Mouse (Mus musculus) thymus, adult 18-20 months (tissue): Measurements from ENCODE around the gene Ptpn23.
"Not testable (repeated sequence)": the region's sequence is repeated elsewhere in the genome, so short reads cannot be mapped to it uniquely, and the experiment has no call there.

Experiments
- DNase-seq, 2 experiments: peaks; one replicate each; pipeline ENCODE4 v3.0.0; 2022; ENCODE audit warnings: mixed read lengths in 2 of 2

The Ptpn23 gene

GRCm38 (mm10) chr9:110408099-110408773 lies at the start of gene Ptpn23:
Ptpn23 (minus strand) TSS chr9:110408213.
- DNase-seq, result peak; percentile 88 to 89

DNA sequence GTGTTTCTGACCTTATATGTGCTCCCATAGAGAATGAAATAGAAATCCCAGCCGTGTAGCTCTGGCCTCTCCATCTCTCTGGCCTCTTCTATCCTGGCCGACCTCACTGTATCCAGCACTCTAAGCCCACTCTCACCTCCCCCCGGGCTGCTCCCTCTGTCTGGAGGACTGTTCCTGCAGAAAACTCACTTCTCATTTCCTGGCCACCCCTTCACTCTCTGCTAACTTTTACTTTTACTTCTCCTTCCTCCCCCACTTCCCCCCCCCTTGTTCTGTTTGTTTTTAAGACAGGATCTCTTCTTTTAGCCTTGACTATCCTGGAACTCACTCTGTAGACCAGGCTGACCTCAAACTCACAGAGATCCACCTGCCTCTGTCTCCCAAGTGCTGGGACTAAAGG lies 44.5 kb upstream of the Ptpn23 start:
- no peak for DNase-seq

DNA sequence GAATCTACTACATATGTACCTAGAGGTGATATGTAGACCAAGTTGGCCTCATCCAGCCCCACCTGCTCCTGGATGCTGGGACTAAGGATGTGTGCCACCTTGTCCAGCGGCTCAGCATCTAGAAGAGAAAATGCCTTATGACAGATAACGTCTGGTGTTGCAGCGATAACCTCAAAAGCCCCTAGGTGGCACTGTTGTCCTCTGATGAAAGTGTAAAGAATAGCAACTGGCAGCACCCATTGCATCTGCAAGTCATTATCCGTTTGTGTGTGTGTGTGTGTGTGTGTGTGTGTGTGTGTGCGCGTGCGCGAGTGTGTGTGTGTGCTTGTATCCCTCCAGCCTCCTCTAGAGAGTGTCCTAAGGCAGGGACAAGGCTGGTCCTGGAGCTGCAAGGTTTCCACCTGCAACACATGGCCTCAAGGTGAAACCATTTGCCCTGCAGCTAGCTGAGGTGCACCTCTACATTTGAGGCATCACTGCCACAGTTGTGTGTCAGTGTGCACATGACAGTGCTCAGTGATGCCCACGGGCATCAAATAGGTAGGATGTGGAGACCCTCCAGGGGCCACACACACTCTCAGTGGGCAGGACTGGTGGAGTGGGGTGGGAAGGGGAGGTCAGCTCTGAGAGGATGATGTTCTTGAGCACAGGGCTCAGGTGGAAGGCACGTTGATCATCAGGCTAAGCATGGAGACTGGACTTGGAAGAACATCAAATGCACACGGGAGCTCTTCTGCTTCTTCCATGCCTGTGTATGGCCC lies 41.0 kb upstream of the Ptpn23 start:
- peak; percentile 16 to 44 for DNase-seq

- no peak for DNase-seq
Measured at GRCm38 (mm10) chr9:110448356-110448755, 40.3 kb upstream of the Ptpn23 start.

DNA sequence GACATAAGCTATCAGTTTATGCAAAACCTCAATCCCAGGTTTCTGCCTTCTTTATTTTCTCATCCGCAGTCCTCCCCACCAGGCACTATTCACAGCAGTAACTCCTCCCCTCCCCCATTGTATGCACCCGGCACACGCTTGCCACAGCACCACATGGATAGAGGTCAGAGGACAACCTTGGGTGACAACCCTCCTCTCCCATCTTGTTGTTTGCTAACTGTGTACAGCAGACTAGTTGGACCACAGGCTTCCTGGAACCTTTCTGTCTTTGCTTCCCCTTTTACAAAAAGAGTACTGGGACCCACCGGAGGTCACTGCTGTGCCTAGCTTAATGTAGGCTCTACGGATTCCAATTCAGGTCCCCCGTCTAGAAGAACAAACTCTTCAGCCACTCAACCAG lies 32.5 kb upstream of the Ptpn23 start:
- no peak for DNase-seq

DNA sequence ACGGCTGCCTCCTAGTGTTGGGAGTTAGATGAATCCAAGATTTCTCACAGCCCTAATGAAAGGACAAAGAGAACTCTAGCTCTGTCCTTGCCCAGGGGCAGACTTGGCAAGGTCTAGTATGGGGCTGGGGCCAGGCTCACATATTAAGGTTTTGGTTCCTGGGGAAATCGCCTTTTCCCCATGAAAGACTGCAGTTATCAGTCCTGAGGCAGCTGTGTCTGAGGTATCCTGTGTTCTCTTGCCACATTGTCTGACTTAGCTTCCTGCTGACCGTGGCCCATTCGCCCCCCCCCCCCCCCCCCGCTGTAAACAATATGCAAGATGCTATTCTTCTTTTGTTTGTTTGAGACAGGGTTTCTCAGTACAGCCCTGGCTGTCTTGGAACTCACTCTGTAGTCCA lies 32.0 kb upstream of the Ptpn23 start:
- no peak for DNase-seq

DNA sequence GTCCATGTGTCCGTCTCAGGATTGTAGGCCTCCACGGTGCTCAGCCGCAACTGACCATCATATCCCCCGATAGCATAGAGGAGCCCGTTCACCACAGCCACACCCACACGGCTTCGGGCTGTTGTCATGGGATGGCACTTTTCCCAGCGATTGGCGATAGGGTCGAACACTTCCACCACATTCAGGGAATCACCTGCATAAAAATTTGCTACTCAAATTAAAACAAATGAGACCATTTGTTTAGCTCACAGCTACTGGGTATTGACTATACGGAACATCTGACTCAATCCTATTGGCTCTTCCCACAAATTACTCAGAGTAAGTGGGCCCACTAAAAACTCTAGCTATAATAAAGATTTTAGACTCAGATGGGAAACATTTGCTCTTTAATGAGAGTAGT lies 28.0 kb upstream of the Ptpn23 start:
- DNase-seq, result no peak

GRCm38 (mm10) chr9:110433045-110433444 lies 25.0 kb upstream of the Ptpn23 start:
- DNase-seq, result no peak

DNA sequence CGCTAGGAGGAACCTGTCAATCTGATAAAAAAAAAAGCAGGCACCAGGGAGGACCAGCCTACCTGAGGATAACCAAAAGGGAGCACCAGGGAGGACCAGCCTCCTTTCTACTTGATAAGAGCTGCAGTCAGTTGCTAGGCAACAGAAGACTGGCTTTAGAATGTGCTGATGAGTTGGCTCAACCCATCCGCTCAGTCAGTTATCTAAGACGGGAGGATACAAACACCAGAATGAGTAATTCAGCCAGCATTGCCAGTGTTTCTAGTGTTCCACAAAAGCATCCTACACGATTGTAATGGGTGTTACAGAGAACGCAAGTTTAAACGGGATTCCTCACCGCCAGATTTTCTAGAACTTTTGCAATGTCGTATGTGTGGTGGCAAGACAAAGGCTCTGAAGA lies 23.2 kb upstream of the Ptpn23 start:
- no peak for DNase-seq

DNA sequence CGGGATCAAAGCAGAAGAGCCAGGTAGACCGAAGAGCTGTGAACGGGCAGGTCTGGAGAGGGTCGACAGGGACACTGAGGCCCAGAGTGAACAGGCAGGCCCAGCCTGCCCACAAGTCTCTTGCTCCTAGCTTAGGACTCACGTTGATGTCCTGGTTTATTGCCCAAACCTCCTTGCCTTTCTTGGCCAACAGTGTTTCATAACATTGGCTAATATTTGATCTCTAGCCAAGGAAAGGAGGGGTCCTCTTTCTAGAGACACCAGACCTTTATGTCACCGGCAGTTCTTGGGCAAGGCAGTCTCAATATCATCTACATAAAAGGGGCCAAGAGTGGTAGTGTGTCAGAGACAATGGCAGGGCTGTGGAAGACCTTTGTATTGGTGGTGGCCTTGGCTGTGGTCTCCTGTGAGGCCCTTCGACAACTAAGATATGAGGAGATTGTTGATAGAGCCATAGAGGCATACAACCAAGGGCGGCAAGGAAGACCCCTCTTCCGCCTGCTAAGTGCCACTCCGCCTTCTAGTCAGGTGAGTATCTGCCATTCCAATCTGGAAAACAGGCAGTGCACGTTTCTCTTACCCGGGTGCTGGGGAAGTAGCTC lies 11.6 kb upstream of the Ptpn23 start, which contains the start of gene Ngp:
Ngp (plus strand) TSS at position 237 of the 602 bp plus-strand sequence.
- DNase-seq, result no peak

GRCm38 (mm10) chr9:110413785-110414184 lies 5.8 kb upstream of the Ptpn23 start:
- DNase-seq, result no peak

- no peak for DNase-seq
Measured at GRCm38 (mm10) chr9:110412926-110413325, 4.9 kb upstream of the Ptpn23 start.

GRCm38 (mm10) chr9:110410908-110411887 lies 3.2 kb upstream of the Ptpn23 start:
- peak; percentile 52 to 73 for DNase-seq

DNA sequence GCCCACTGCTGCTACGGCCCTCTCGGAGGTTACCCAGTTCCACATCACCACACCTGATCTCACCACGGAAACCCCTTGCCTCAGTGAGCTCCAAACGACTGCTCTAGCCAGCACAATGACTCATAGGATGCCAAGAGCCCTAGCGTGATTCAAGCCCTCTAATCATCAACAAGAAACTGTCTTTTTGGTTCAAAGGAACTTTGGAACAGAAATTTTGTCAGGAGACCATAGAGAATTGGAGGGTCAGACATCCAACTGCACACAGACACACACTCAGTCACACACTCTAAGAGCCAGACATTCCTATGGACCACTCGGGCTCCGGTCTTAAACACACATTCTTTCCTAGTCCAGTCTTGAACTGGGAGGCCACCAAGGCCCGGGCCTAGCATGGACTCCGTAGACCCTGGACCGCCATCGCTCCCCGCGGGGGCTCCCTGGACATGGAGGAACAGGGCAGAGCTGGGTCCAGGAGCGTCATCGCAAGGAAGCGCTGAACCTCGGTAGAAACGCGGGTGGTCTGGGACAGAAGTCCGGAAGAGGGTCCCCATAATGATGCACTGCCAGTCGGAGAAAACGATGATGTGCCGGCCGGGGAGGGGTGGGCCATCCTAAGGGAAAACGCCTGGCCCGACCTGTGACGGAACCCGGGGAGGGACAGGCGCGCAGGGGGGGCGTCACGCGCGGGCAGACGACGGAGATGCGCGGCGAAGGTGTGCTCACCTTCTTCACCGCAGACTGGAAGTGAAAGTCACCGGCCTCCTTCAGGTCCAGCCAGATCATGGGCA lies 508 bp downstream of the Ptpn23 start:
- no peak for DNase-seq

- DNase-seq, result not testable (repeated sequence)
Measured at GRCm38 (mm10) chr9:110403240-110403639, 4.8 kb downstream of the Ptpn23 start.

DNA sequence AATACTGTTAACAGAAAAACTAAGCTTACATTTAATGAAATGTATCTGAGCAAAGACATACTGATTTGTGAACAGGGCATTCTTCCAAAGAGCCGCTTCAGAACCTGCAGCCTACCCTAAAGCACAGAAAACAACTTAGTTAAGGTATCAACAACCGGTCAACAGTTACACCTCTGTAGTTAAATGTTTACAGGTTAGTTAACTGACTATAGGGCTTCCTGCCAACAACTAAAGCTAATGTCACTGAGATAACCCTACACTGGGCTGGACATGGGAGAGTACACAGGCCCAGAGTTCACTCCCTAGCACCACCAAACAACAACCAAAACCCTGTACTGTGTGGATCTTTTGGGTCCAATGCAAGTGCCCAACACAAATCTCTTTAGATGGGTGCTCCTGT lies 5.3 kb downstream of the Ptpn23 start:
- no peak for DNase-seq

- DNase-seq, result no peak
Measured at GRCm38 (mm10) chr9:110400650-110401049, 7.4 kb downstream of the Ptpn23 start.

- no peak for DNase-seq
Measured at GRCm38 (mm10) chr9:110393295-110393694, 14.7 kb downstream of the Ptpn23 start.

DNA sequence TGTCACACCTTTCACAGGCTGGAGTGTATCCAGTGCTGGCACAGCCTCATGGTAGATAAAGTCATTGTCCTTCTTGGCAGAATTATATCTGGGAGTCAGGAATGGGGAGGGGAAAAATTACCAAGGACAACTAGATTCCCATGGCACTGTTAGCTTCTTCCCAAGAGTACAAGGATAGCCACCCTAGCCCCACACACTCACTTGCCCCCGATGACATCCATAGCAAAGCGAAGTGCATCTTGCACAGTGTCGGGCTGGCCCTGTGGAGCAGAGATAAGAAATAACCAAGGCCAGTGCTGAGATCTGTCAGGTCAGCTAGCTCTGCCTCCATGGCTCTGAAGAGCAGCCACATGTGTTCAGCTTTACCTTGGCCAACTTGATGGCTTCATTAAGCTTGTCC lies 17.2 kb downstream of the Ptpn23 start:
- DNase-seq, result no peak

GRCm38 (mm10) chr9:110388011-110388410 lies 20.0 kb downstream of the Ptpn23 start:
- DNase-seq, result no peak

DNA sequence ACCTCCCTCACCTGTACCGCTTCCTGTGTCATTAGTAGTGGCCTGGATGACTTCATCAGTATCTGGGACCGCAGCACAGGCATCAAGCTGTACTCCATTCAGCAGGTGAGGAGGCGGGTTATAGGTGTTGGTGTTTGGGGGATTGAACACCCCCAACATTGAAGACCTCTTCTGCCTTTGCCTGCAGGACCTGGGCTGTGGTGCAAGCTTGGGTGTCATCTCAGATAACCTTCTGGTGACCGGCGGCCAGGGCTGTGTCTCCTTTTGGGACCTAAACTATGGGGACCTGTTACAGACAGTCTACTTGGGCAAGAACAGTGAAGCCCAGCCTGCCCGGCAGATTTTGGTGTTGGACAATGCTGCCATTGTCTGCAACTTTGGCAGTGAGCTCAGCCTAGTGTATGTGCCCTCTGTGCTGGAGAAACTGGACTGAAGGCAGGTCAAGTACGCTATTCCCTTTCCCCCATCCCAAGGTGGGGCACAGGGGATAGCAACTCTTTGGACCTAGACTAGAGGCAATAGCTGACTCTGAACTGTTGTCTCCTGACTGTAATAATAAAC lies 23.6 kb downstream of the Ptpn23 start:
- no peak for DNase-seq

GRCm38 (mm10) chr9:110381292-110381691 lies 26.7 kb downstream of the Ptpn23 start:
- no peak for DNase-seq
